In genomic region chr2:90708548-90708947, GRCm38 (mm10) we compare ENCODE assay signal across 18 mouse cellular contexts.
"Had no signal": no experiment of that assay in that cellular context is flagged by ENCODE, and none has a peak within 500 bp of the region (broad histone marks: within the 10 kb centered on the region; RNA-seq: fewer than 3 reads in every experiment).

No protein-coding gene starts in this region.

- H3K27me3 ChIP-seq: midbrain, embryonic 12.5 days; neural tube, embryonic 13.5 days; neural tube, embryonic 15.5 days had no signal

- H3K27ac ChIP-seq: midbrain, embryonic 10.5 days; midbrain, embryonic 12.5 days; neural tube, embryonic 13.5 days; neural tube, embryonic 15.5 days had no signal

- ATAC-seq: midbrain, embryonic 16.5 days had no signal

- H3K4me3 ChIP-seq: midbrain, embryonic 10.5 days; midbrain, embryonic 12.5 days; myocyte; neural tube, embryonic 13.5 days; neural tube, embryonic 15.5 days had no signal

- H3K4me1 ChIP-seq: neural tube, embryonic 13.5 days; neural tube, embryonic 15.5 days had no signal

- H3K9me3 ChIP-seq: midbrain, embryonic 10.5 days; midbrain, embryonic 12.5 days; neural tube, embryonic 13.5 days; neural tube, embryonic 15.5 days had no signal

- DNase-seq: lung, adult 18-20 months; lung, embryonic 14.5 days; lung, postnatal 10 days; lung, postnatal 4 days; midbrain, embryonic 14.5 days; retina, postnatal 1 day; right cerebral cortex, adult 18-20 months; right cerebral cortex, postnatal 25 days; right cerebral cortex, postnatal 4 days; spleen, adult 18-20 months; thymus, adult 18-20 months; thymus, postnatal 14 days had no signal

- H3K4me2 ChIP-seq: lung, embryonic 14.5 days; midbrain, embryonic 12.5 days; neural tube, embryonic 13.5 days; neural tube, embryonic 15.5 days had no signal

- H3K9ac ChIP-seq: lung, embryonic 14.5 days; midbrain, embryonic 12.5 days; neural tube, embryonic 13.5 days; neural tube, embryonic 15.5 days had no signal
